Mouse (Mus musculus): ENCODE measurements at regions not wholly inside any gene's neighbourhood (a gene's known extent, or its start where the extent isn't known, plus 50 kb on each side); places are given as distances from the start of the nearest gene placed in this dataset.

- DNase-seq, result no peak
Observed at GRCm38 (mm10) chr10:98044579-98044978, 318.0 kb upstream of the C030005K15Rik start.

GRCm38 (mm10) chr10:98073432-98073831 lies 346.9 kb upstream of the C030005K15Rik start:
- no peak for DNase-seq

GRCm38 (mm10) chr10:98084881-98085280 lies 358.3 kb upstream of the C030005K15Rik start:
- DNase-seq, result no peak

GRCm38 (mm10) chr10:98116296-98116695 lies 389.7 kb upstream of the C030005K15Rik start:
- DNase-seq, result no peak

GRCm38 (mm10) chr10:98125713-98126112 lies 399.2 kb upstream of the C030005K15Rik start:
- no peak for DNase-seq

GRCm38 (mm10) chr10:98135026-98135425 lies 408.5 kb upstream of the C030005K15Rik start:
- no peak for DNase-seq

GRCm38 (mm10) chr10:98145773-98146172 lies 419.2 kb upstream of the C030005K15Rik start:
- DNase-seq, result no peak

- no peak for DNase-seq
Observed at GRCm38 (mm10) chr10:98146998-98147863, 420.7 kb upstream of the C030005K15Rik start.

- DNase-seq, result no peak
Observed at GRCm38 (mm10) chr10:98155982-98156381, 429.4 kb upstream of the C030005K15Rik start.

GRCm38 (mm10) chr10:98185666-98186065 lies 459.1 kb upstream of the C030005K15Rik start:
- no peak for DNase-seq

- no peak for DNase-seq
Observed at GRCm38 (mm10) chr10:98196852-98197251, 470.3 kb upstream of the C030005K15Rik start.

GRCm38 (mm10) chr10:98210246-98210645 lies 483.7 kb upstream of the C030005K15Rik start:
- DNase-seq, result no peak

GRCm38 (mm10) chr10:98212876-98213587 lies 486.5 kb upstream of the C030005K15Rik start:
- no peak for DNase-seq

GRCm38 (mm10) chr10:98231017-98231416 lies 504.5 kb upstream of the C030005K15Rik start:
- DNase-seq, result no peak

- no peak for DNase-seq
Observed at GRCm38 (mm10) chr10:98231705-98232235, 505.2 kb upstream of the C030005K15Rik start.

GRCm38 (mm10) chr10:98248311-98248710 lies 521.8 kb upstream of the C030005K15Rik start:
- DNase-seq, result no peak

GRCm38 (mm10) chr10:98257980-98258707 lies 531.6 kb upstream of the C030005K15Rik start:
- DNase-seq, result no peak

- DNase-seq, result no peak
Observed at GRCm38 (mm10) chr10:98259283-98259682, 532.7 kb upstream of the C030005K15Rik start.

GRCm38 (mm10) chr10:98268511-98268910 lies 542.0 kb upstream of the C030005K15Rik start:
- no peak for DNase-seq

- no peak for DNase-seq
Observed at GRCm38 (mm10) chr10:98291617-98292016, 565.1 kb upstream of the C030005K15Rik start.

GRCm38 (mm10) chr10:98292140-98292539 lies 565.6 kb upstream of the C030005K15Rik start:
- no peak for DNase-seq

- no peak for DNase-seq
Observed at GRCm38 (mm10) chr10:98305667-98306066, 579.1 kb upstream of the C030005K15Rik start.

- DNase-seq, result no peak
Observed at GRCm38 (mm10) chr10:98309667-98310066, 583.1 kb upstream of the C030005K15Rik start.

Data from kidney, adult 18-20 months (tissue).